Mouse (Mus musculus): ENCODE data around the gene Tdrd12.

GRCm38 (mm10) chr7:35556905-35557304 lies 19.4 kb upstream of the Tdrd12 start:
- TF ChIP-seq CTCF (IDR thresholded peaks at IDR 0.05; ENCODE audit: insufficient read depth, low read length) (no peak), POLR2A (IDR thresholded peaks at IDR 0.05; ENCODE audit: borderline replicate concordance, extremely low read depth, low read depth, low read length) (no peak)
